Mouse (Mus musculus): Measurements from ENCODE around the gene Nrgn.

DNA sequence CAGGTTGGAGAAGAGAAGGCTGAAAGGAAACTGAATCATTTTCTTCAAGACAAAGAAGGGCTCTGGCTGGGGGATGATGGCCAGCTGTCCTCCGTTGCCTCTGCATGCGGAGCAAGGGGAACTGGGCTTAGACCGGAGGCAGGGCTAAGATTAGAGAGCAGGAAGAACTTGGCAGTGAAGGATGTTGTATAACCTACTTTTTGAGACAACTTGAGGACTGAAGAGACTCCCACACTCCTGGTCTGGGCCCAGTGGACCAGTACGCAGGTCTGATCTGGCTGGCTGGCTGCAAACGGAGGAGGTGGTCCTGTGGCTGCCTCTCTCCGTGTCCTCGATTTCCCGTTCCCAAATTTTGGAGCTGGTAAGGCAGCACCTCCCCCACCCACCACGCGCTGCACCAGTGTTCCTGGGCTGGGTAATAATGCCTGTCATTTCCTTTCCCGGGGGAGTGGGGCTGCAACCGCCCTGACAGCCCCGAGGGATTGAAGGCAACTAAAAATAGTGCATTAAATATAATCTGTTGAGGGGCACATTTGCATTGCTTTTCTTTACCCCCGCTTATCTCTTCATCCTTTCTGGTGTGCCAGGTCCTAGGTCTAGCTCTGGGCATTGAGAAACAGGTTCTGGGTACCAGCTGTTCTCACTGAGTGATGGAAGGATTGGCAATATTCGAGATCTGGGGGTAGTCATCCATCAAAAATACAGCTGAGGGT, 15.3 kb upstream of the Nrgn start:
- TF ChIP-seq CTCF (IDR thresholded peaks at IDR 0.05; ENCODE audit: extremely low read depth, insufficient read length, insufficient replicate concordance, low read depth, low read length) (no peak), POLR2A (IDR thresholded peaks at IDR 0.05; ENCODE audit: low read depth, low read length) (no peak)

Data from small intestine, adult 2 months (tissue).